Comparison of ENCODE assay signal across 8 mouse cellular contexts in the genomic region with DNA sequence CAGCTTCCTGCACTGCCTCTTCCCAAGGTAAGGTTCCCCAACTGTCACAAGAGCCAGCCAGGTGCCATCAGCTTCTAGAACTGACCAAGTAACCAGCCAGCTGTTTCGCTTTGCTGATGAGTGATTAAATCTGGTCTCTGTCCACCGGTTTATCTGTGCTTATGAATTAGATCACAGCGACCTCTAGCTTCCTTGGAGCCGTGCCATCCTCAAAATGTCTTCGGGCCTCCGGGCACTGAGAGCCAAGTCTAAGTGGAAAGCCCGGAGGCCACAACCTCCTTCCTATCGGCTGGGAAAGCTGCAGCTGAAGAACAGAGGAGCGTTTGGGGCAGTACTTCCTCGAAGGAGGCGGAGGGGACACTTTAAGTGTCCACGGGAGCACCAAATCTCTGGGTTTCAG.
DNase-seq lines count a peak whose midpoint lies in the region; ATAC-seq and TF ChIP-seq lines count a peak whose summit lies in the region.

No protein-coding gene starts in this region.

- H3K9ac ChIP-seq in heart, adult 2 months (ENCODE audit: low read depth, low read length): no peak overlapping the region
- no peak overlapping the region for H3K9ac ChIP-seq in forebrain, embryonic 12.5 days

- H3K36me3 ChIP-seq in heart, adult 2 months (ENCODE audit: control insufficient read depth, insufficient read depth, low read length): no peaks in the 10 kb centered on the region; the same call in 1 of the 2 replicates
- H3K36me3 ChIP-seq in forebrain, embryonic 12.5 days (replicated peaks): no peaks in the 10 kb centered on the region

- no peaks in the 10 kb centered on the region for H3K9me3 ChIP-seq in forebrain, embryonic 12.5 days

- no peak for TF ChIP-seq POLR2A in heart, adult 2 months (IDR thresholded peaks at IDR 0.05; ENCODE audit: insufficient read depth, low read depth, low read length)

- H3K27me3 ChIP-seq in heart, adult 2 months (ENCODE audit: control insufficient read depth, insufficient read depth, low read length): no peaks in the 10 kb centered on the region
- no peaks in the 10 kb centered on the region for H3K27me3 ChIP-seq in forebrain, embryonic 12.5 days

- TF ChIP-seq CTCF in heart, adult 2 months (IDR thresholded peaks at IDR 0.05): peak; percentile 57

- H3K4me2 ChIP-seq in forebrain, embryonic 12.5 days: no peak overlapping the region

- ATAC-seq in inflammation-experienced regulatory T-cells, adult 6 months: no peak
- ATAC-seq in forebrain, embryonic 12.5 days (ENCODE audit: low FRiP score): no peak

- 0 out of 2 replicates have a peak overlapping the region, but pooled peaks have one; percentile 18 for H3K4me3 ChIP-seq in heart, adult 2 months
- no peak overlapping the region for H3K4me3 ChIP-seq in forebrain, embryonic 12.5 days (replicated peaks)

- peaks cover 16% of the 10 kb centered on the region for H3K4me1 ChIP-seq in heart, adult 2 months (ENCODE audit: control insufficient read depth, insufficient read depth, low read length)
- H3K4me1 ChIP-seq in forebrain, embryonic 12.5 days: peaks cover 22% of the 10 kb centered on the region

- H3K27ac ChIP-seq in heart, adult 2 months: peak overlapping the region; percentile 72
- H3K27ac ChIP-seq in forebrain, embryonic 12.5 days: no peak overlapping the region

- no peaks in the 10 kb centered on the region for H3K79me2 ChIP-seq in heart, adult 2 months (replicated peaks; ENCODE audit: control insufficient read depth, insufficient read depth, low read length)

- intact Hi-C loops in heart, adult 2 months (cut with DNase I): loop anchor here (5.0 kb wide), 1 partner anchor 41 kb away; no protein-coding TSS in a partner anchor

- TF ChIP-seq EP300 in heart, adult 2 months (IDR thresholded peaks at IDR 0.05; ENCODE audit: insufficient read depth, low read depth, low read length): 0 out of 2 replicates have a peak, but pooled peaks have one; percentile 3

- 9% methylated on average over 12 of the region's 12 CpGs for WGBS in heart, adult 2 months
- 90% methylated on average over 12 of the region's 12 CpGs for WGBS in forebrain, embryonic 12.5 days

- DNase-seq in urinary bladder, postnatal 14 days (ENCODE audit: low spot score): peak; percentile 69
- DNase-seq in urinary bladder, adult 2 months (ENCODE audit: low spot score): no peak
- DNase-seq in heart, adult 2 months: peak; percentile 67
- peak; percentile 79 for DNase-seq in kidney, postnatal 10 days
- no peak for DNase-seq in right cerebral cortex, postnatal 25 days
- DNase-seq in T-cell, adult 2 months (ENCODE audit: low spot score): no peak

Comparison
In these comparisons a context has a peak if more than half of its experiments do, and no peak if none do; other contexts are left out.
1. DNase-seq: peak in urinary bladder, postnatal 14 days (single experiment), heart, adult 2 months (2 of 2) and kidney, postnatal 10 days (single experiment); none in urinary bladder, adult 2 months (single experiment), right cerebral cortex, postnatal 25 days (single experiment) and T-cell, adult 2 months (single experiment).